Mouse (Mus musculus) heart, embryonic 16.5 days (tissue): ENCODE results near the gene Crtc1. TPM values are rescaled to one million over a fixed set of nuclear protein-coding genes. Genes with fewer than 3 reads are reported as not detected.

Experiments
- ATAC-seq: fragments of 200-750 bp; cut with Nextera tagmentation; replicated peaks from 2 replicates; pipeline ENCODE4 v1.8.0; 2017; ENCODE audit warnings: moderate number of reproducible peaks; ENCODE audit not compliant: insufficient read depth, low FRiP score; ENCODE audit errors: extremely low read depth
- H3K27ac ChIP-seq: fragments of 300-500 bp; sonication (generic); 2 replicates; pipeline ENCODE4 v1.5.1; 2014; ENCODE audit warnings: mild to moderate bottlenecking, low read length, control low read depth, moderate library complexity
- H3K27me3 ChIP-seq: fragments of 300-500 bp; sonication (generic); 2 replicates; pipeline ENCODE4 v1.6.1; 2014; ENCODE audit warnings: low read length, mixed read lengths; ENCODE audit not compliant: control insufficient read depth, insufficient read depth
- H3K36me3 ChIP-seq: fragments of 300-500 bp; sonication (generic); 2 replicates; pipeline ENCODE4 v1.6.1; 2014; ENCODE audit not compliant: control insufficient read depth, insufficient read depth
- H3K4me1 ChIP-seq: fragments of 300-500 bp; sonication (generic); 2 replicates; pipeline ENCODE4 v1.6.1; 2014; ENCODE audit warnings: low read length, mixed read lengths; ENCODE audit not compliant: control insufficient read depth, insufficient read depth
- H3K4me2 ChIP-seq: fragments of 300-500 bp; sonication (generic); 2 replicates; pipeline ENCODE4 v1.6.1; 2014; ENCODE audit warnings: low read depth, mild to moderate bottlenecking, control low read depth, low read length
- H3K4me3 ChIP-seq: fragments of 300-500 bp; sonication (generic); 2 replicates; pipeline ENCODE4 v1.5.1; 2014; ENCODE audit warnings: mild to moderate bottlenecking, control low read depth, low read length
- H3K9ac ChIP-seq: fragments of 300-500 bp; sonication (generic); 2 replicates; pipeline ENCODE4 v1.6.1; 2014; ENCODE audit warnings: low read length, control low read depth
- H3K9me3 ChIP-seq: fragments of 300-500 bp; sonication (generic); replicated peaks from 2 replicates; pipeline ENCODE4 v1.6.1; 2016; ENCODE audit warnings: low read length; ENCODE audit not compliant: control insufficient read depth
- WGBS: fragments of 180-500 bp; shearing (Covaris S2); extraction: QIAGEN DNeasy Blood & Tissue Kit; methylation state at CpG from one replicate; pipeline ENCODE4 v1.1.7; 2014; 5-methylcytosine and 5-hydroxymethylcytosine counted together
- polyA plus RNA-seq: library from polyadenylated mRNA; unstranded; fragments of >200 nt; fragmentation: Nextera tagmentation; extraction: Ambion mirVana; gene quantifications from 2 replicates; pipeline ENCODE4 v1.2.1, GENCODE M21; 2015

Crtc1 gene
- polyA plus RNA-seq, 1 experiment from 2014 or later, result 10.7 TPM

- WGBS, result under 1% methylated on average over 51 of the region's 53 CpGs
- peak within 1 kb of the TSS; percentile 36; the same call in 1 of the 2 replicates for H3K27ac ChIP-seq
- peaks cover 3% of the 10 kb centered on the region for H3K27me3 ChIP-seq
- no peaks in the 10 kb centered on the region for H3K36me3 ChIP-seq
- no peaks in the 10 kb centered on the region for H3K9me3 ChIP-seq
- ATAC-seq, result peak; percentile 93
- H3K4me3 ChIP-seq, result peak within 1 kb of the TSS; percentile 90
- peaks cover 9% of the 10 kb centered on the region for H3K4me1 ChIP-seq
- peak within 1 kb of the TSS; percentile 72 for H3K4me2 ChIP-seq
- peak within 1 kb of the TSS; percentile 95 for H3K9ac ChIP-seq
These were observed 37.2 kb upstream of the Crtc1 start, which contains the start of gene Klhl26 for GRCm38 (mm10) chr8:70476333-70477268. Gene Klhl26 (minus strand): TSS chr8:70476968.

- 93% methylated on average over 7 of the region's 7 CpGs for WGBS
- no peak overlapping the region for H3K9ac ChIP-seq
- no peaks in the 10 kb centered on the region for H3K36me3 ChIP-seq
- peaks cover 31% of the 10 kb centered on the region for H3K4me1 ChIP-seq
- no peaks in the 10 kb centered on the region for H3K9me3 ChIP-seq
- no peak for ATAC-seq
- no peaks in the 10 kb centered on the region for H3K27me3 ChIP-seq
- no peak overlapping the region for H3K4me2 ChIP-seq
- no peak overlapping the region for H3K27ac ChIP-seq
- H3K4me3 ChIP-seq, result no peak overlapping the region
These were observed 32.5 kb upstream of the Crtc1 start for GRCm38 (mm10) chr8:70471856-70472255.

GRCm38 (mm10) chr8:70469938-70470337 is 30.6 kb upstream of the Crtc1 start:
- Histone ChIP-seq H3K9ac (no peak overlapping the region), H3K27ac (no peak overlapping the region), H3K9me3 (no peaks in the 10 kb centered on the region), H3K4me2 (no peak overlapping the region), H3K4me3 (no peak overlapping the region), H3K4me1 (peaks cover 28% of the 10 kb centered on the region), H3K27me3 (no peaks in the 10 kb centered on the region), H3K36me3 (no peaks in the 10 kb centered on the region)
- no peak; the same call in 1 of the 2 replicates for ATAC-seq
- 29% methylated on average over 2 of the region's 2 CpGs for WGBS

- H3K36me3 ChIP-seq, result no peaks in the 10 kb centered on the region
- H3K4me2 ChIP-seq, result no peak overlapping the region
- H3K4me3 ChIP-seq, result no peak overlapping the region
- H3K9me3 ChIP-seq, result no peaks in the 10 kb centered on the region
- no peaks in the 10 kb centered on the region for H3K27me3 ChIP-seq
- peaks cover 28% of the 10 kb centered on the region for H3K4me1 ChIP-seq
- peak; percentile 62 for ATAC-seq
- WGBS, result 33% methylated on average over 10 of the region's 10 CpGs
- H3K9ac ChIP-seq, result no peak overlapping the region
- no peak overlapping the region for H3K27ac ChIP-seq
These were observed 30.0 kb upstream of the Crtc1 start for GRCm38 (mm10) chr8:70469295-70469916.

GRCm38 (mm10) chr8:70468733-70469132 is 29.4 kb upstream of the Crtc1 start:
- ATAC-seq, result no peak
- no peaks in the 10 kb centered on the region for H3K27me3 ChIP-seq
- H3K4me3 ChIP-seq, result no peak overlapping the region
- WGBS, result 83% methylated on average over 4 of the region's 4 CpGs
- no peak overlapping the region for H3K4me2 ChIP-seq
- no peaks in the 10 kb centered on the region for H3K36me3 ChIP-seq
- peaks cover 28% of the 10 kb centered on the region for H3K4me1 ChIP-seq
- H3K9me3 ChIP-seq, result no peaks in the 10 kb centered on the region
- no peak overlapping the region for H3K27ac ChIP-seq
- no peak overlapping the region for H3K9ac ChIP-seq

GRCm38 (mm10) chr8:70467907-70468306 is 28.5 kb upstream of the Crtc1 start:
- H3K9me3 ChIP-seq, result no peaks in the 10 kb centered on the region
- no peak overlapping the region for H3K27ac ChIP-seq
- H3K4me2 ChIP-seq, result no peak overlapping the region
- peaks cover 28% of the 10 kb centered on the region for H3K4me1 ChIP-seq
- H3K27me3 ChIP-seq, result no peaks in the 10 kb centered on the region
- no peak overlapping the region for H3K4me3 ChIP-seq
- H3K9ac ChIP-seq, result no peak overlapping the region
- WGBS, result 37% methylated on average over 1 of the region's 1 CpGs
- no peaks in the 10 kb centered on the region for H3K36me3 ChIP-seq
- no peak for ATAC-seq

GRCm38 (mm10) chr8:70467229-70467725 is 27.9 kb upstream of the Crtc1 start:
- WGBS, result 60% methylated on average over 5 of the region's 5 CpGs
- no peak overlapping the region for H3K27ac ChIP-seq
- H3K27me3 ChIP-seq, result no peaks in the 10 kb centered on the region
- no peak overlapping the region; the same call in 1 of the 2 replicates for H3K9ac ChIP-seq
- no peak for ATAC-seq
- no peak overlapping the region for H3K4me2 ChIP-seq
- no peak overlapping the region for H3K4me3 ChIP-seq
- no peaks in the 10 kb centered on the region for H3K36me3 ChIP-seq
- H3K9me3 ChIP-seq, result no peaks in the 10 kb centered on the region
- peaks cover 28% of the 10 kb centered on the region for H3K4me1 ChIP-seq

- Histone ChIP-seq H3K4me2 (no peak overlapping the region), H3K9me3 (no peaks in the 10 kb centered on the region), H3K4me1 (peaks cover 28% of the 10 kb centered on the region), H3K9ac (no peak overlapping the region), H3K4me3 (no peak overlapping the region), H3K36me3 (no peaks in the 10 kb centered on the region), H3K27ac (no peak overlapping the region), H3K27me3 (no peaks in the 10 kb centered on the region)
- 44% methylated on average over 11 of the region's 11 CpGs for WGBS
- no peak for ATAC-seq
These were observed 27.4 kb upstream of the Crtc1 start for GRCm38 (mm10) chr8:70466771-70467170.

GRCm38 (mm10) chr8:70466305-70466704 is 26.9 kb upstream of the Crtc1 start:
- Histone ChIP-seq H3K4me1 (peaks cover 32% of the 10 kb centered on the region), H3K27ac (no peak overlapping the region), H3K4me3 (no peak overlapping the region), H3K4me2 (no peak overlapping the region), H3K9me3 (no peaks in the 10 kb centered on the region), H3K27me3 (no peaks in the 10 kb centered on the region), H3K36me3 (no peaks in the 10 kb centered on the region), H3K9ac (no peak overlapping the region)
- 75% methylated on average over 4 of the region's 4 CpGs for WGBS
- ATAC-seq, result no peak
